Mouse (Mus musculus) liver, postnatal 0 days (tissue): ENCODE measurements around the gene Oxct2a.

ENCODE experiments used
- CTCF ChIP-seq: sonication (generic); IDR thresholded peaks from 2 replicates; pipeline ENCODE4 v1.5.1; 2016; ENCODE audit warnings: antibody characterized with exemption, low read depth
- EP300 ChIP-seq: IDR thresholded peaks from 2 replicates; pipeline ENCODE4 v1.6.1; 2016; ENCODE audit warnings: antibody characterized with exemption, low read depth, mild to moderate bottlenecking

- TF ChIP-seq CTCF (no peak), EP300 (no peak)
These were observed 27.8 kb downstream of the Oxct2a start for GRCm38 (mm10) chr4:123295516-123296147.
